Comparison of ENCODE assay signal across 1 mouse cellular context in the genomic region with DNA sequence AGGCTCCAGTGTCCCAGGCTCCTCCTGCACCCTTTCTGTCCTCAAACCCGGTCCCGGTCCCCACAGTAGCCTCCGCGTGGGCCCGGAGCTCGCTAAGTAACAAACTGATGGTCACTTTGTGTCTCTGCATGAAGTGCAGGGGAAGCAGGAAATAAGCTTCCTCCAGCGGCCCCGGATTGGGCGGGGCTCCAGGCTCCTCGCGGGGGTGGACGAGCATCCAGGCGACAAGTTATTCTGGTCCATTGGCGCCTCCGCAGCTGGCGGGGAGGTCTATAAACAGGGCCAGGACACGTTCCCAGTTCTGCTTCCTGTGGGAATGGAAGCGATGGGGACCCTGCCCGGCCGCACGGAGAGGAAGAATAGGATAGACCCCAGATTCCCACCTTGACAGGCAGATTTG.
TF ChIP-seq lines count a peak whose summit lies in the region.

No protein-coding gene starts in this region.

TF ChIP-seq in MEL, 35 proteins besides CTCF, POLR2A, EP300 and RAD21 (continued from another document):
- peak; percentile 72 for TF ChIP-seq ELF1 (IDR thresholded peaks at IDR 0.05; ENCODE audit: low read depth, low read length)
- TF ChIP-seq BHLHE40 (IDR thresholded peaks at IDR 0.05; ENCODE audit: borderline replicate concordance, low read depth, low read length): 0 out of 2 replicates have a peak, but pooled peaks have one; percentile 3
- no peak; the same call in 1 of the 2 replicates for TF ChIP-seq MXI1 (IDR thresholded peaks at IDR 0.05; ENCODE audit: low read depth, low read length)
- TF ChIP-seq ZKSCAN1 (IDR thresholded peaks at IDR 0.05; ENCODE audit: low read depth, low read length): no peak
- peak; percentile 77 for TF ChIP-seq POLR2AphosphoS2 (IDR thresholded peaks at IDR 0.05; ENCODE audit: low read length)
- TF ChIP-seq CHD1 (IDR thresholded peaks at IDR 0.05; ENCODE audit: low read depth, low read length): no peak
- no peak for TF ChIP-seq KAT2A (conservative IDR thresholded peaks at IDR 0.05; ENCODE audit: low read depth, low read length)
- TF ChIP-seq ETS1 (IDR thresholded peaks at IDR 0.05; ENCODE audit: low read depth, low read length): no peak
- TF ChIP-seq NELFE (IDR thresholded peaks at IDR 0.05; ENCODE audit: low read depth, low read length): peak; percentile 71
- TF ChIP-seq MAX (IDR thresholded peaks at IDR 0.05; ENCODE audit: low read length): no peak
- TF ChIP-seq MYB (IDR thresholded peaks at IDR 0.05; ENCODE audit: low read depth, low read length): no peak
- no peak for TF ChIP-seq SMC3 (IDR thresholded peaks at IDR 0.05; ENCODE audit: low read depth, low read length)
- TF ChIP-seq ZMIZ1 (IDR thresholded peaks at IDR 0.05; ENCODE audit: low read depth, low read length): no peak
- TF ChIP-seq SIN3A (IDR thresholded peaks at IDR 0.05; ENCODE audit: low read length): 0 out of 2 replicates have a peak, but pooled peaks have one; percentile 69
- TF ChIP-seq E2F4 (IDR thresholded peaks at IDR 0.05; ENCODE audit: borderline replicate concordance, low read depth, low read length): no peak
- TF ChIP-seq MEF2A (IDR thresholded peaks at IDR 0.05; ENCODE audit: extremely low read depth, insufficient replicate concordance, low read depth, low read length, poor library complexity, severe bottlenecking): 0 out of 2 replicates have a peak, but pooled peaks have one; percentile 50
- TF ChIP-seq RCOR1 (IDR thresholded peaks at IDR 0.05; ENCODE audit: low read depth, low read length): 0 out of 2 replicates have a peak, but pooled peaks have one; percentile 12
- no peak for TF ChIP-seq TBP (IDR thresholded peaks at IDR 0.05; ENCODE audit: low read depth, low read length)
